Mouse (Mus musculus) monocyte, adult 5-6 weeks (primary cell): Measurements from ENCODE around the gene H2al2c. TPM values are rescaled to one million over a fixed set of nuclear protein-coding genes. Genes with fewer than 3 reads are reported as not detected.
"Not testable (repeated sequence)": the region's sequence is repeated elsewhere in the genome, so short reads cannot be mapped to it uniquely, and the experiment has no call there.

Experiments used
- ATAC-seq: fragments of 153-309, 156-312 bp; replicated peaks from 2 replicates; pipeline ENCODE4 v1.8.0; 2017; ENCODE audit warnings: mild to moderate bottlenecking; ENCODE audit not compliant: low TSS enrichment, insufficient number of reproducible peaks, severe bottlenecking, poor library complexity, low FRiP score
- total RNA-seq: library from RNA; stranded (forward); fragments of 200-1000, 200-491, 200-594 nt; gene quantifications from 3 replicates; pipeline ENCODE4 v1.2.3, GENCODE M21; 2017

The H2al2c gene
- not detected in 3 replicates for total RNA-seq

GRCm38 (mm10) chrY:2598799-2599198 lies at the start of gene H2al2c:
H2al2c (plus strand) TSS chrY:2599099.
- not testable (repeated sequence) for ATAC-seq

Other genes with a start within 250 kb of the H2al2c start
- not detected in 3 replicates for gene Sry, start 64.6 kb downstream of the H2al2c start, total RNA-seq
- gene H2al2b, start 121.6 kb downstream of the H2al2c start, total RNA-seq, result not detected in 3 replicates
- not detected in 3 replicates for gene Gm4064, start 197.1 kb downstream of the H2al2c start, total RNA-seq
- not detected in 3 replicates for gene Rbmy, start 231.6 kb downstream of the H2al2c start, total RNA-seq
- gene Gm10256, start 231.6 kb downstream of the H2al2c start, total RNA-seq, result not detected in 3 replicates